Mouse (Mus musculus) hindbrain, embryonic 16.5 days (tissue): ENCODE measurements around the gene Dnaaf1. TPM values are rescaled to one million over a fixed set of nuclear protein-coding genes. Genes with fewer than 3 reads are reported as not detected.
A peak's percentile ranks its signal among the peaks of the same experiment; 100 is the strongest.

Source experiments
- ATAC-seq: fragments of 200-750 bp; cut with Nextera tagmentation; 2 replicates; pipeline ENCODE4 v1.8.0; 2017; ENCODE audit warnings: moderate TSS enrichment, moderate library complexity
- H3K27ac ChIP-seq: fragments of 300-500 bp; sonication (generic); 2 replicates; pipeline ENCODE4 v1.5.1; 2014; ENCODE audit warnings: low read depth, mild to moderate bottlenecking, control low read depth, low read length, moderate library complexity
- H3K27me3 ChIP-seq: fragments of 300-500 bp; sonication (generic); replicated peaks from 2 replicates; pipeline ENCODE4 v1.6.1; 2014; ENCODE audit warnings: low read length; ENCODE audit not compliant: control insufficient read depth, insufficient read depth
- H3K36me3 ChIP-seq: fragments of 300-500 bp; sonication (generic); 2 replicates; pipeline ENCODE4 v1.6.1; 2014; ENCODE audit warnings: mild to moderate bottlenecking, low read length, moderate library complexity, mixed read lengths; ENCODE audit not compliant: control insufficient read depth, insufficient read depth
- H3K4me1 ChIP-seq: fragments of 300-500 bp; sonication (generic); 2 replicates; pipeline ENCODE4 v1.6.1; 2014; ENCODE audit warnings: low read depth, low read length; ENCODE audit not compliant: control insufficient read depth, insufficient read depth
- H3K4me2 ChIP-seq: fragments of 300-500 bp; sonication (generic); 2 replicates; pipeline ENCODE4 v1.6.1; 2014; ENCODE audit warnings: mild to moderate bottlenecking, low read length, control low read depth, moderate library complexity
- H3K4me3 ChIP-seq: fragments of 300-500 bp; sonication (generic); 2 replicates; pipeline ENCODE4 v1.5.1; 2014; ENCODE audit warnings: mild to moderate bottlenecking, low read length, control low read depth, moderate library complexity
- H3K9ac ChIP-seq: fragments of 300-500 bp; sonication (generic); 2 replicates; pipeline ENCODE4 v1.6.1; 2014; ENCODE audit warnings: low read depth, mild to moderate bottlenecking, control low read depth, low read length, moderate library complexity
- H3K9me3 ChIP-seq: fragments of 300-500 bp; sonication (generic); 2 replicates; pipeline ENCODE4 v1.6.1; 2014; ENCODE audit warnings: mild to moderate bottlenecking, low read length, moderate library complexity; ENCODE audit not compliant: control insufficient read depth
- WGBS: fragments of 180-500 bp; shearing (Covaris S2); extraction: QIAGEN DNeasy Blood & Tissue Kit; methylation state at CpG from one replicate; pipeline ENCODE4 v1.1.7; 2014; 5-methylcytosine and 5-hydroxymethylcytosine counted together
- polyA plus RNA-seq: library from polyadenylated mRNA; unstranded; fragments of >200 nt; fragmentation: Nextera tagmentation; extraction: Ambion mirVana; gene quantifications from 2 replicates; pipeline ENCODE4 v1.2.1, GENCODE M21; 2015

The Dnaaf1 gene
- polyA plus RNA-seq, result 0.61 and 0.69 TPM in 2 replicates

- peak; percentile 88 for ATAC-seq
- Histone ChIP-seq H3K27me3 (peaks cover 6% of the 10 kb centered on the region; the same call in 1 of the 2 replicates), H3K9ac (peak within 1 kb of the TSS; percentile 88), H3K9me3 (no peaks in the 10 kb centered on the region), H3K4me3 (peak within 1 kb of the TSS; percentile 88), H3K4me1 (peaks cover 12% of the 10 kb centered on the region), H3K27ac (peak within 1 kb of the TSS; percentile 79), H3K4me2 (peak within 1 kb of the TSS; percentile 68), H3K36me3 (no peaks in the 10 kb centered on the region)
- WGBS, result under 1% methylated on average over 55 of the region's 97 CpGs
These were observed at the start of gene Dnaaf1, which contains the start of gene Hsdl1 for GRCm38 (mm10) chr8:119574437-119575365. Gene Dnaaf1 (plus strand): TSS chr8:119575235. Gene Hsdl1 (minus strand): TSS chr8:119575183.

GRCm38 (mm10) chr8:119528762-119529161 is 46.3 kb upstream of the Dnaaf1 start:
- Histone ChIP-seq H3K36me3 (peaks cover 51% of the 10 kb centered on the region), H3K27me3 (no peaks in the 10 kb centered on the region), H3K9me3 (no peaks in the 10 kb centered on the region), H3K27ac (no peak overlapping the region), H3K4me2 (no peak overlapping the region), H3K4me1 (no peaks in the 10 kb centered on the region), H3K4me3 (no peak overlapping the region), H3K9ac (no peak overlapping the region)
- ATAC-seq, result no peak
- 94% methylated on average over 7 of the region's 7 CpGs for WGBS

- Histone ChIP-seq H3K9me3 (no peaks in the 10 kb centered on the region), H3K4me1 (no peaks in the 10 kb centered on the region), H3K4me2 (no peak overlapping the region), H3K4me3 (no peak overlapping the region), H3K9ac (no peak overlapping the region), H3K27ac (no peak overlapping the region), H3K27me3 (no peaks in the 10 kb centered on the region), H3K36me3 (peaks cover 45% of the 10 kb centered on the region)
- ATAC-seq, result no peak
- WGBS, result 85% methylated on average over 6 of the region's 6 CpGs
These were observed 44.1 kb upstream of the Dnaaf1 start for GRCm38 (mm10) chr8:119530937-119531336.

- no peak for ATAC-seq
- no peak overlapping the region for H3K4me3 ChIP-seq
- no peaks in the 10 kb centered on the region for H3K27me3 ChIP-seq
- no peak overlapping the region for H3K27ac ChIP-seq
- H3K4me2 ChIP-seq, result no peak overlapping the region
- WGBS, result 94% methylated on average over 3 of the region's 3 CpGs
- H3K9ac ChIP-seq, result no peak overlapping the region
- peaks cover 50% of the 10 kb centered on the region for H3K36me3 ChIP-seq
- no peaks in the 10 kb centered on the region for H3K9me3 ChIP-seq
- H3K4me1 ChIP-seq, result no peaks in the 10 kb centered on the region
These were observed 43.6 kb upstream of the Dnaaf1 start for GRCm38 (mm10) chr8:119531397-119531796.

GRCm38 (mm10) chr8:119531973-119532372 is 43.1 kb upstream of the Dnaaf1 start:
- Histone ChIP-seq H3K9ac (no peak overlapping the region), H3K4me1 (no peaks in the 10 kb centered on the region), H3K4me2 (no peak overlapping the region), H3K36me3 (peaks cover 55% of the 10 kb centered on the region), H3K9me3 (no peaks in the 10 kb centered on the region), H3K4me3 (no peak overlapping the region), H3K27ac (no peak overlapping the region), H3K27me3 (no peaks in the 10 kb centered on the region)
- WGBS, result 86% methylated on average over 9 of the region's 9 CpGs
- ATAC-seq, result no peak

GRCm38 (mm10) chr8:119544606-119545005 is 30.4 kb upstream of the Dnaaf1 start:
- WGBS, result 85% methylated on average over 3 of the region's 3 CpGs
- Histone ChIP-seq H3K27me3 (no peaks in the 10 kb centered on the region), H3K4me2 (no peak overlapping the region), H3K4me1 (no peaks in the 10 kb centered on the region), H3K4me3 (no peak overlapping the region), H3K9ac (no peak overlapping the region), H3K36me3 (peaks cover 30% of the 10 kb centered on the region), H3K27ac (no peak overlapping the region), H3K9me3 (no peaks in the 10 kb centered on the region)
- no peak for ATAC-seq

- H3K27me3 ChIP-seq, result no peaks in the 10 kb centered on the region
- WGBS, result 84% methylated on average over 6 of the region's 6 CpGs
- no peak for ATAC-seq
These were observed 29.9 kb upstream of the Dnaaf1 start for GRCm38 (mm10) chr8:119545180-119545579.

GRCm38 (mm10) chr8:119545791-119546190 is 29.2 kb upstream of the Dnaaf1 start:
- 94% methylated on average over 6 of the region's 6 CpGs for WGBS
- no peaks in the 10 kb centered on the region for H3K9me3 ChIP-seq
- H3K4me1 ChIP-seq, result no peaks in the 10 kb centered on the region
- H3K9ac ChIP-seq, result no peak overlapping the region
- H3K4me3 ChIP-seq, result no peak overlapping the region
- H3K4me2 ChIP-seq, result no peak overlapping the region
- H3K36me3 ChIP-seq, result peaks cover 19% of the 10 kb centered on the region
- H3K27ac ChIP-seq, result no peak overlapping the region
- no peak for ATAC-seq
- no peaks in the 10 kb centered on the region for H3K27me3 ChIP-seq

More at GRCm38 (mm10) chr8:119545180-119545579, 29.9 kb upstream of the Dnaaf1 start:
- Histone ChIP-seq H3K4me1 (no peaks in the 10 kb centered on the region), H3K9me3 (no peaks in the 10 kb centered on the region), H3K36me3 (peaks cover 24% of the 10 kb centered on the region), H3K4me3 (no peak overlapping the region), H3K4me2 (no peak overlapping the region), H3K27ac (no peak overlapping the region), H3K9ac (no peak overlapping the region)

GRCm38 (mm10) chr8:119547019-119547691 is 27.9 kb upstream of the Dnaaf1 start:
- Histone ChIP-seq H3K27me3 (no peaks in the 10 kb centered on the region), H3K4me1 (no peaks in the 10 kb centered on the region), H3K4me3 (no peak overlapping the region), H3K9ac (no peak overlapping the region), H3K9me3 (no peaks in the 10 kb centered on the region), H3K4me2 (no peak overlapping the region), H3K27ac (no peak overlapping the region), H3K36me3 (peaks cover 10% of the 10 kb centered on the region)
- no peak for ATAC-seq
- WGBS, result 87% methylated on average over 18 of the region's 18 CpGs
